Mouse (Mus musculus) forebrain, postnatal 0 days (tissue): Measurements from ENCODE around the gene Caly. TPM values are rescaled to one million over a fixed set of nuclear protein-coding genes. Genes with fewer than 3 reads are reported as not detected.

Source experiments
- ATAC-seq: fragments of 200-750 bp; cut with Nextera tagmentation; 2 replicates; pipeline ENCODE4 v1.8.0; 2017; ENCODE audit warnings: mild to moderate bottlenecking, moderate library complexity
- DNase-seq: peaks from one replicate; pipeline ENCODE4 v3.0.0-alpha.2; 2015
- H3K27ac ChIP-seq: fragments of 300-500 bp; sonication (generic); 2 replicates; pipeline ENCODE4 v1.5.1; 2014; ENCODE audit warnings: low read depth, mild to moderate bottlenecking, antibody characterized with exemption, low read length, moderate library complexity, mixed read lengths
- H3K27me3 ChIP-seq: fragments of 300-500 bp; sonication (generic); 2 replicates; pipeline ENCODE4 v1.6.1; 2014; ENCODE audit warnings: mild to moderate bottlenecking, low read length, mixed read lengths; ENCODE audit not compliant: insufficient read depth
- H3K36me3 ChIP-seq: fragments of 300-500 bp; sonication (generic); 2 replicates; pipeline ENCODE4 v1.6.1; 2014; ENCODE audit warnings: mild to moderate bottlenecking, moderate library complexity; ENCODE audit not compliant: insufficient read depth
- H3K4me1 ChIP-seq: fragments of 300-500 bp; sonication (generic); 2 replicates; pipeline ENCODE4 v1.6.1; 2014; ENCODE audit warnings: antibody characterized with exemption; ENCODE audit not compliant: insufficient read depth
- H3K4me2 ChIP-seq: fragments of 300-500 bp; sonication (generic); 2 replicates; pipeline ENCODE4 v1.6.1; 2014; ENCODE audit warnings: low read depth, mild to moderate bottlenecking, moderate library complexity
- H3K4me3 ChIP-seq: fragments of 300-500 bp; sonication (generic); 2 replicates; pipeline ENCODE4 v1.5.1; 2014; ENCODE audit warnings: low read depth, low read length, mixed read lengths
- H3K9ac ChIP-seq: fragments of 300-500 bp; sonication (generic); 2 replicates; pipeline ENCODE4 v1.6.1; 2014; ENCODE audit warnings: mild to moderate bottlenecking
- H3K9me3 ChIP-seq: fragments of 300-500 bp; sonication (generic); 2 replicates; pipeline ENCODE4 v1.6.1; 2016; ENCODE audit warnings: low read length
- CTCF ChIP-seq: sonication (generic); IDR thresholded peaks from 2 replicates; pipeline ENCODE4 v1.5.1; 2016; ENCODE audit warnings: antibody characterized with exemption, control low read depth, low read depth
- WGBS: fragments of 180-500 bp; shearing (Covaris S2); extraction: QIAGEN DNeasy Blood & Tissue Kit; methylation state at CpG from one replicate; pipeline ENCODE4 v1.1.7; 2014; 5-methylcytosine and 5-hydroxymethylcytosine counted together
- polyA plus RNA-seq: library from polyadenylated mRNA; unstranded; fragments of >200 nt; fragmentation: Nextera tagmentation; extraction: Ambion mirVana; gene quantifications from 2 replicates; pipeline ENCODE4 v1.2.1, GENCODE M21; 2015
- total RNA-seq: library from RNA; depleted of rRNA; stranded (reverse); fragments of >200 nt; gene quantifications from 2 replicates; pipeline ENCODE4 v1.2.3, GENCODE M21; 2014

The Caly gene
- total and polyA plus RNA-seq, 2 experiments from 2014 or later = 284 to 396 TPM

DNA sequence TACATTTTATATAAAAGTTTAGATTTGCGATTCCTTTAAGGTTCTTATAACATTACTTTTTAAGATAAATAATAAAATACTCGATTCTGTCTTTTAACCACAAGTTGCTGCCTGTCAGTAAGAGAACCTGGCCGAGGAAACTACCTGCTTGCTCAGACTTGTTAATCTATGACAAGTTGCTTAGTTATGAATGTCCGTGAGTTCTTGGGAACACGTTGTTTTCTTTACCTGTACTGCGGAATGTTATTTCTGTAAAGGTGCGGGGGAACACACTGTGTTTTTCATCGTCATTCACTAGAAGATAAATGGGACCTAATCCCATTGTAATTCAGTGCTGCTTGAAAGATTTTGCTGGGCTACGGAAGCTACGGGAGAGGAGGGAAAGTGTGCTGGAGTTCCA is 8.3 kb upstream of the Caly start:
- Histone ChIP-seq H3K9me3 (no peaks in the 10 kb centered on the region), H3K27me3 (no peaks in the 10 kb centered on the region), H3K36me3 (no peaks in the 10 kb centered on the region), H3K9ac (no peak overlapping the region), H3K4me2 (no peak overlapping the region), H3K4me1 (no peaks in the 10 kb centered on the region), H3K4me3 (no peak overlapping the region), H3K27ac (no peak overlapping the region)
- 66% methylated on average over 10 of the region's 10 CpGs for WGBS
- DNase-seq (no peak), ATAC-seq (no peak)
- TF ChIP-seq CTCF = no peak

DNA sequence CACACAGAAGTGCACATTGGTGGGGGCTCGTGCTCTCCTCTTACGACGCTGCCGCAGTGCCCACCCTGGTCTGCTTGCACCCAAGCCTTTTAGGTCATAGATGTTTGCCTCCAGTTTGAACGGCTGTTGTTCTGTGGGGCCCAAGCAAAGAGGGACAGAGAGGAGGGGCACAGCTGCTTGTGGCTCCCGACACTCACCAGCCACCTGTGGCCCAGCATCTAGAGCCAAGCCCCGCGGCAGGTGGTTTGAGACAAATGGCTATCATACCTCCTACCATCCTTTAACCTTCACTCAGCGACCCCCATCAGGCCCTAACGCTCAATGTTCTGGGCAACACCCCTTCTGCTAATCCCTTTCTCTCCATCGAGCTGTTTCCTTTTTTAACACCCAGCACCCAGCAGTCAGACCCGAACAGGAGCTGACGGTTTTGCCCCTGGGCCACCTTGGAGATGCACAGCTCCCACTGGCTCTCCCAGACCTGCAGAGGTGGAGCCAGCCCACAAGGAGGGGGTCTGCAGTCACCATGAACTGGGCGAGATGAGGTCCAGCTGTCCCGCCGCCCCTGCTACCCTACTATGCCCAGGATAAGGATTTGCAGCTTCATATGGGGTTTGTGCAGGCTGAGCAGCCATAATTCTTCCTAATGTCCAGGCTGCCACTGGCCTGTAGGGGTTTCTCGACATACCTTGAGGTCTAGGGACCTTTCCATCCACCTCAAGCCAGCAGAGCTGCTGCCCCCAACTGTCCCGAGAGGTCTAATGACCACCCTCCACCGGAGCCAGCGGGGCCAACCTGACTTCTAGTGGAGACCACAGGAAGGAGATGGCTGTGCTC is 723 bp downstream of the Caly start:
- peak overlapping the region; percentile 78 for H3K9ac ChIP-seq
- peak; percentile 21 for ATAC-seq
- H3K4me1 ChIP-seq = peaks cover 9% of the 10 kb centered on the region; the same call in 1 of the 2 replicates
- peak overlapping the region; percentile 82 for H3K27ac ChIP-seq
- WGBS = 9% methylated on average over 20 of the region's 20 CpGs
- no peaks in the 10 kb centered on the region for H3K9me3 ChIP-seq
- H3K4me2 ChIP-seq = peak overlapping the region; percentile 76
- H3K36me3 ChIP-seq = no peaks in the 10 kb centered on the region
- no peaks in the 10 kb centered on the region for H3K27me3 ChIP-seq
- no peak for TF ChIP-seq CTCF
- peak; percentile 48 for DNase-seq
- peak overlapping the region; percentile 52 for H3K4me3 ChIP-seq

DNA sequence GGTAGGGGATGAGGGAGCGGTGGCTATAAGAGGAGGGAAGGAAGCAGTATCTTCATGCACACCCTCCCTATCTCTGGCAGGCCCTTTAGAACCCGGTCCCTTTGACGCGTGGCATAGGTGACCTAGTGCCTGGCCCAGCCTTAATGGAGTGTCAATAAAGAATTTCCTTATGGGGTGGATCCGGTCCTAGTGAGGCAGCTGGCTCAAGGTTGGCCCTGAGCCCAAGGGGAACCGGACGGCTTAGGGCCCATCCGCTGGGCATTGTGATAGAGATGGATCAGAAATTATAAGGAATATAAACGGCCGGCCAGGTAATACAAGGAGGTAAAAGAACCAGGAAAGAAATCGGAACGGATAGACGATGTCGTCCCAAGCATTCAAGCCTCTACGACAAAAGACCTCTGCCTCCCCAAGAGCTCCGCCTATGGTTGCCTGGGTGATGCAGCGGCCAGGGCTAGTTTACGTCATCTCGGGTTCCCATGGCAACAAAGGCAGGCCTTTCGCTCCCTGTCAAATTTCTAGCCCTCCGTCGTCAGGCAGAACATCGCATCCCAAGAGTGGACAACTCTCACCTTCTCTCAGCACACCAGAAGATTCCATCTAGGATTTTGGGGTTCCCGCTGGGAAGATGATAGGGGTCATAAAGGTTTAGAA is 1.7 kb downstream of the Caly start:
- Histone ChIP-seq H3K9ac (peak overlapping the region; percentile 78), H3K4me3 (peak overlapping the region; percentile 52), H3K4me2 (peak overlapping the region; percentile 76), H3K4me1 (peaks cover 9% of the 10 kb centered on the region; the same call in 1 of the 2 replicates), H3K36me3 (no peaks in the 10 kb centered on the region), H3K9me3 (no peaks in the 10 kb centered on the region), H3K27ac (peak overlapping the region; percentile 82), H3K27me3 (no peaks in the 10 kb centered on the region)
- ATAC-seq = peak; percentile 80
- WGBS = 3% methylated on average over 24 of the region's 24 CpGs
- peak; percentile 53 for TF ChIP-seq CTCF
- peak; percentile 96 for DNase-seq

DNA sequence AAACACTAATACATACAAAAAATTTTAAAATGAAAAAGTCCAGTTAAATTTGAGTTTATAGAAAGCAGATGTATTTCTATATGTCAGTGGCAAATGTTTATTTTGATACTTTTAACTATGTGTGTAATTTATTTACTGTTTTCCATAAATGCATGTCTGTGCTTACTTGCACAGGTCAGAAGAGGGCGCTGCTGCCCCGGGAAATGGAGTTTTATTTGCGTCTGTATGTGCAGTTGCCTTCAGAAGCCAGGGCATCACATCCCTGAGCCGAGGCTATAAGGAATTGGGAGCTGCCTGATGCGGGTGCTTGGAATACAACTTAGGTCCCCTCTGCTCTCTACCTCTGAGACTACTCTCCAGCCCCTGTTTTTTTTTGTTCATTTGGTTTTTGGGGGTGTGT is 3.6 kb downstream of the Caly start:
- Histone ChIP-seq H3K4me1 (peaks cover 9% of the 10 kb centered on the region; the same call in 1 of the 2 replicates), H3K9me3 (no peaks in the 10 kb centered on the region), H3K27ac (no peak overlapping the region), H3K36me3 (no peaks in the 10 kb centered on the region), H3K9ac (no peak overlapping the region), H3K4me2 (no peak overlapping the region), H3K27me3 (no peaks in the 10 kb centered on the region), H3K4me3 (no peak overlapping the region)
- WGBS = 1% methylated on average over 5 of the region's 5 CpGs
- DNase-seq (peak; percentile 89), ATAC-seq (no peak)
- peak; percentile 90 for TF ChIP-seq CTCF

DNA sequence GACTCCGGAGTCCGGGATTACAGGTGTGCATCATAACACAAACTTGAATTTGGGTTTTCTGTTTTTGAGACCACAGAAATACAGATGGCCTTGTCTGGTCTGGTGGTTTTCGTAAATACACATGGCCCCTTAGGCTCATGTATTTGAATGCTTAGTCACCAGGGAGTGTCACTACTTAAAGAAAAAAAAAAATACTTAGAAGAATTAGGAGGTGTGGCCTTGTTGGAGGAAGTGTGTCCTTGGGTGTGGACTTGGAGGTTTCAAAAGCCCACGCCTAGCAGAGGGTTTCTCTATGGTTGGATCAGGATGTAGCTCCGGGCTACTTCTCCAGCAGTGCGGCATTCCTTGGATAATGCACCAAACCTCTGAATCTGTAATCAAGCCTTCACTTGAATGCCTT is 4.7 kb downstream of the Caly start:
- peaks cover 2% of the 10 kb centered on the region; the same call in 1 of the 2 replicates for H3K36me3 ChIP-seq
- H3K4me3 ChIP-seq = no peak overlapping the region
- no peaks in the 10 kb centered on the region for H3K9me3 ChIP-seq
- no peak for TF ChIP-seq CTCF
- no peaks in the 10 kb centered on the region for H3K27me3 ChIP-seq
- no peak overlapping the region for H3K27ac ChIP-seq
- no peak for ATAC-seq
- no peak overlapping the region for H3K4me2 ChIP-seq
- WGBS = 74% methylated on average over 6 of the region's 6 CpGs
- no peak for DNase-seq
- no peak overlapping the region for H3K9ac ChIP-seq
- peaks cover 9% of the 10 kb centered on the region; the same call in 1 of the 2 replicates for H3K4me1 ChIP-seq

DNA sequence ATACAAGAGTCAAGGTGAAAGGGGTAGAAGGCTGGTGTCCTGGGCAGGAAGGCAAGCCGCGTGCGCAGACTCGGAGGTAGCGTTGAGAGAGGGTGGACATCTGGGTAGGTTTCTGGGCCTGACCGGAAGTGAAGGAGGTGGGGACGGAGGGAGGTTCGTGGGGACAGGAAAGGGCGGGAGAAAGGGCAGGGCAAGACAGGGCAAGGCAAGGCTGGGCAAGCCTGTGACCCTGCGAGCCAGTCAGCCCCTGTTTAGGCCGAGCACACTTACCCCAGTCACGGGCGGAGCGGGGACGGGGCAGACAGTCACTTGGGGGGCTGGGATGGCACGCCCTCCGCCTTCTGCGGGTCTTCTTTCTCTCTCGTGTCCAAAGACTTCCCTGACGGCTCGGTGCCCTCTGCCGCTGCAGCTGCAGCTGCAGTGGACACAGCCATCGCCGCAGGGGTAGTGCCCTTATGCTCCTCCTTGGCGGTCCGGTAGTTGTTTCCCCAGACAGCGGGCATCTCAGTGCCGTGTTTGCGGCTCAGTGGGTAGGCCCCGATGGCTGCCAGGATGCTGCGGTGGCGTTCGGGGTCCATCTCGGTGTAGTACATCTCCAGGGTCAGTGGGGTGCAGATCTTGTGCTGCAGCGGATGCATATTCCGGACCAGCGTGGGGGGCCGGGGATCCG is 12.2 kb downstream of the Caly start:
- no peaks in the 10 kb centered on the region for H3K27me3 ChIP-seq

More for the DNA sequence above, 12.2 kb downstream of the Caly start:
- Histone ChIP-seq H3K36me3 (peaks cover 36% of the 10 kb centered on the region), H3K9ac (no peak overlapping the region), H3K27ac (no peak overlapping the region), H3K4me2 (no peak overlapping the region; the same call in 1 of the 2 replicates), H3K9me3 (no peaks in the 10 kb centered on the region), H3K4me3 (no peak overlapping the region), H3K4me1 (no peaks in the 10 kb centered on the region)
- ATAC-seq (no peak), DNase-seq (no peak)
- TF ChIP-seq CTCF = no peak
- WGBS = 35% methylated on average over 37 of the region's 39 CpGs
